Mouse (Mus musculus) brain, embryonic 14.5 days (tissue): Measurements from ENCODE around the gene Yy1. TPM values are rescaled to one million over a fixed set of nuclear protein-coding genes. Genes with fewer than 3 reads are reported as not detected.

Experiments
- DNase-seq: peaks from one replicate; pipeline ENCODE4 v3.0.0-alpha.2; 2011; ENCODE audit warnings: low read depth
- CTCF ChIP-seq: fragments of 200-500 bp; IDR thresholded peaks from 2 replicates; pipeline ENCODE4 v1.5.1; 2012; ENCODE audit warnings: inconsistent platforms, mild to moderate bottlenecking, moderate library complexity, borderline replicate concordance; ENCODE audit not compliant: insufficient read depth, insufficient read length; ENCODE audit errors: extremely low read depth
- POLR2A ChIP-seq: fragments of 200-500 bp; IDR thresholded peaks from 2 replicates; pipeline ENCODE4 v1.6.1; 2012; ENCODE audit warnings: mild to moderate bottlenecking, inconsistent platforms, borderline replicate concordance; ENCODE audit not compliant: poor library complexity, insufficient read depth, insufficient read length, severe bottlenecking; ENCODE audit errors: extremely low read depth
- polyA plus RNA-seq: library from polyadenylated mRNA; depleted of rRNA; stranded (reverse); fragments of >200 nt; gene quantifications from 2 replicates; pipeline ENCODE4 v1.2.3, GENCODE M21; 2012

Yy1 gene
- polyA plus RNA-seq, 1 experiment: 33.6 TPM

DNA sequence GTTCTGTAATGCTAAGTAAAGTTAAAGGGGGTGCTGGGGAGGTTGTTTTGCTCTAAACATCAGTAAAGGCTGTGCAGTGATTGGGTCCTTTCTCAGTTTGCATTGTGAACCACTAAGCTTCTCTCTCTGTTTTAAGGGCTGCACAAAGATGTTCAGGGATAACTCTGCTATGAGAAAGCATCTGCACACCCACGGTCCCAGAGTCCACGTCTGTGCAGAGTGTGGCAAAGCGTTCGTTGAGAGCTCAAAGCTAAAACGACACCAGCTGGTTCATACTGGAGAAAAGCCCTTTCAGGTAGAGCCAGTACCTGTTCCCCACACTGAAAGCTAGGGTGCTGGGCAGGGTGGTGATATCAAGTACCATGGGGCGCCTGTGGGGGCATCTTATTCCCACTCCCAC lies 21.7 kb downstream of the Yy1 start:
- TF ChIP-seq POLR2A: no peak
- no peak for TF ChIP-seq CTCF
- DNase-seq: no peak

DNA sequence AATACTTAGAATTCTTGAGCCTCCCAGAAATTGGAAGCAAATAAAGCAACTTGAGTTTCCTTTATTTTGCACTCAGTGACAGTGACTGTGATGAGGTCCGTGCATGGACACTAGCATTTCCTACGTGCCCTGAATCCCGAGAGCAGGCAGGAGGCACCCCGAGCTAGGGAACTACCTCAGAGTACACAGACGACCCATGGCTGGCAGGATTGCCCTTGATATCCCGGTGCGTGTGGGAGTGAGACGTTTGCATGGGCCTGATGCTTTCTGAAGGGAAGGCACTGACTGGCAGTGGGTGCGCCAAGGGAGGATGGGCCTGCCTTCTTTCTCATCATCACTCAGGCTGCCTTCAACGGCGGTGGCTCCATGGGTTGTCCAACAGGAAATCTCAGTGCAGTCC lies 23.8 kb downstream of the Yy1 start:
- TF ChIP-seq POLR2A (no peak), CTCF (no peak)
- no peak for DNase-seq

DNA sequence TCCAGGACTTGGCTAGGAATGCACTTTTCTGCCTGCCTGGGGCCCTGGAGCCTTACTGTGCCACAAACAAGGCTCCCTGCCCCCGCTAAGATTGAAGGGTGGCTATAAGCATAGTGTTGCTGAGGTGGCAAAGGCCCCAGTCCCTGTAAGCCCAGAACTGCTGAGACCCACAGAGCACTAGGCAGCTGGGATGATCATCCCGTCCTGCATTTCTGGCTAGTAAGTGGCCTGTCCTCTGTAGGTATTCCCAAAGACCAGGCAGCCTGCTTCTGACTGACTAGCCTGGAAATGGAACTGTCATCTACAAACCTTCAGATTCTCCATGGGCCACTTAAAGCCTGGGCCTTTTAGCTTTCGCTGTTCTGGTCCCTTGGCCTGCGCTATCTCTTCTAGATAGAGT lies 27.7 kb downstream of the Yy1 start:
- DNase-seq: no peak
- TF ChIP-seq CTCF: no peak
- TF ChIP-seq POLR2A: no peak

DNA sequence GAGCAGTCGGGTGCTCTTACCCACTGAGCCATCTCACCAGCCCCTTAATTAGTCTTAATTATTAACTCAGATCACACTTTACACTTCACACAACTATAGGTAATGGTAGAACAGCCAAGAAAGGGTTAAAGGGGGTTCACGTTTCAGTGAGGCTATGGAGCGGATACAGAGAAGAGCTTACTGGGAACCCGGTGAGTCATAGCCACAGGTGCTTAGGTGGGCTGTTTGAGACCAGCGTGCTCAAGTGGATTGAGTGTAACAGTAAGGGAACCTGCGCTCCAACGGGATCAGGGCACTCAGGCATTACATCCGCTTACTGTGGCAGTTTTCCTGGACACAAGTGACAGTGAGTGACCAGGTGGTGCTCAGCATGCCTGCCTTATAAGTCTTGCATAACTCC lies 30.3 kb downstream of the Yy1 start:
- TF ChIP-seq CTCF: no peak
- TF ChIP-seq POLR2A: no peak
- no peak for DNase-seq

DNA sequence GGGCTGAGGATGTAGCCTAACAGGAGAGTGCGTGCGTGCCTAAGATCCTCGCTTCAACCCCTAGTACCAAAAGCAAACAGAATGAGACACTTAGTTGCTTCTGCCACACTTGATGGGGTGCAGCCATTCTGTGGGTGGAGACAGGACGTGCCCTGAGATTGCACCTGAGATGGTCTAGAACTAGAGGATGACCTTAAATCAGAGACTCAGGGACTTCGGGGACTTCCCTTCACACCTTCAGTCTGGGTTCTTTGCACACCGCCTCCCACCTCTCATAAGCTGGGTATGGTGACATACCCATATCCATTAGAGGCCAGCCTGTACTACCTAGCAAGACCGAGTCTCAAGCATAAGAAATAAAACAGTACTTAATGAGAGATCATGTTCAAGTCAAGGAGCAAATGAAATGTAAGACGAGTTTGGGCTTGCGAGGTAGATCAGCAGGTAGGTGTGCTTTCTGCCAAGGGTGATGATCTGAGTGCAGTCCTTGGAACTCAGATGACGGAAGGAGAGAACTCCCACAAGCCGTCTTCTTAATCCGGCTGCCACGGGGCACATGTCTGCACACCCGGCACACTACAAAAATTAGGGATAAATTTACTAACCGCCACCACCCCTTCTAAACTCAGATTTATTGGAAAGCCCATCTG lies 31.6 kb downstream of the Yy1 start:
- no peak for TF ChIP-seq CTCF
- no peak for TF ChIP-seq POLR2A
- DNase-seq: no peak

DNA sequence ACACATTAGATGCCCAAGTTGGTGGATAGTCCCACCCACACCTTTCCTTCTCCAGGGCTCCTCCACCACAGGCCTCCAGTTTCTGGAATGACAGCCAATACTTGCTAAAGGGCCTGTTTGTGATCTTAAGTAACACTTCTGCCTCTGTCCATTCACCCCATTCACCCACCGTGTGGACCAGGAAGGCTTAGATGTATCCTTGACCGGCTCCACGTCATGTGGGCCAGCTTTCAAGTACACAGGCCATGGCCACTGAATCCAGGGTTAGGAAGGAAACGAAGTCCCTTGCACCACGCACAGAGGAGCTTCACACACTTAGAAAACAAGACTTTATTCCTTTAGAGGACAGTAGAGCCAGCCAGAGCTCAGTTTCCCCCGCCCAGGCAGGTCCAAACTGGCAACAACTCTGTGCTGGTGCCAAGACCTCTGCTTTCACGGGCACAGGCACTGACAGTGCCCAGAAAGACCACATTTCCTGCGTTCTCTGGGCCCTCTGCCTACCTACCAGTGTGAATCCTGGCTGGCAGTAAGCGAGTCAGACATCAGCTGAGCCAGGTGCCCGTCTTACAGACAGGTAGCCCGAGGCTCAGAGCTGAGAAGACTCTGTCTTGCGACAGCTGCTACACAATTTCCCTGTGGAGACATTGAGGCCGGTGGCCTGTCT lies 32.9 kb downstream of the Yy1 start:
- TF ChIP-seq CTCF (no peak), POLR2A (no peak)
- no peak for DNase-seq

DNA sequence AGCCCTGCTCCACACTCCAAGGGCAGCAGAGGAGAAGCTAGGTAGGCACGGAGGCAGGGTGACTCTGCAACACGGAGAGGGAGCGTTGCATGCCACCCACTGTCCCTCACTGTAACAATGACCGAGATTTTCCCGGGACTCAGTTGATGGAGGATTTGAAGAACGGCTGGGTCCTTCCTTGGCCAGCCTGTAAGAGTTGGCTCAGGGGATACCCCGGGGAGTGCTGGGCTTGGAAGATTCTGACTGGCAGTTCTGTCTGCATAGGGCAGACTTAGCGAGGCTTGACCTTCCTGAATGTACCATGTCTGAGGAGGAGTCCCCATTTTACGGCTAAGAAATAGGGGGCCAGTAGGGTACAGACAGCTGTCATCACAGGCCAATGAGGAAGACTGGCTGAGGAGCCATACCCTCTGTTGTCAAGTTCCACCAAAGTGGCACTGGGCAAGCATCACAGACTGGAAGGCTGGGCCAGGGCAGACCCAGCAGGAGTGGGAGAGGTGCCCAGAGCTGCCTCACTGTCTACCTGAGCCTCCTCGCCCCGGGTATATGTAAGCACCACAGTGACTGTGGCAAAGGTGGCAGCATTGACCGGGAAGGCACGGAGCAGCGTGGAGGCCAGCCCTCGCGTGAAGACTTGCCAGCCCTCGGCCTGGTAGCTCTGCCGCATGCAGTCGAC lies 33.6 kb downstream of the Yy1 start:
- TF ChIP-seq CTCF: no peak
- TF ChIP-seq POLR2A: no peak
- no peak for DNase-seq

DNA sequence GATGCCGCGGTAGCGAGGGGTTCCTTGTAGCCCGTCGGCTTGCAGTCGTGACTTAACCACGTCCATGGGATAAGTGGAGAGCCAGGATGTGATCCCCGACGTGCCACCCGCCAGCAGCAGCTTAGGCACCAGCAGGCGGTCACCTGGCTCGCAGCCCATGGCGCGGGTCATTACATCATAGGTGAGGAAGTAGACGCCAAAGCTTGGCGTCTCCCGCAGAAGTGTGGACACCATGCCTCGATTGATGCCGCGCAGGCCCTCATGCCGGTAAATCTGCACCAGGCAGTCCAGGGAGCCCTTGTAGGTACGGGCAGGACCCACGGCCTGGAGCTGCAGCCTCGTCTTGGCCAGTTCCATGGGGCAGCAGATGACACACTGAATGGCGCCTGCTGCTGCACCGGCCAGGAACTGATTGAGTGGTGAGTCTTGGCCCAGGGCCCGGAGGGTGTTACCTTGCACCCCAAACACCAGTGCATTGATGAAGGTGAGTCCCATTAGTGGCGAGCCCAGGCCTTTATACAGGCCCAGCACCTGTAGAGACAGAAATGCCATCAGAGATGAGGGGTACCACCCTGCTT lies 34.3 kb downstream of the Yy1 start:
- TF ChIP-seq POLR2A (no peak), CTCF (no peak)
- DNase-seq: no peak

DNA sequence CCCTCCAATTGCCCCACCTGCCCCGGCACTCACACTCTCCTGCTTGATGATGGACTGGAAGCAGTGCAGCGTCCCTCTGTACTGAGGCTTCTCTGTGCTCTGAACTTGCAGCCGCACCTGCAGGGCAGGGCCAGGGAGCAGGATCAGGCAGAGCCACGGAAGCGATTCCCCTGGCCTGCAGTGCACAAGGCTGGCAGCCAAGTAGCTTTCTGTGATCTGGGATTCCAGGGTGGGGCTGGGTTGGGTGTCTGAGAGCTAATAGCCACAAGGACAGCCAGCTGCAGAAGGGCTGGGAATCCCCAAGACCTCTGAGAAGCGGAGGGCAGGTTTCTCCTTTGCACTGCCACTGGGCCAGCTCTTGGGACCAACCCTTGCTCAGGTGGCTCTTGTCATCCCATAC lies 34.9 kb downstream of the Yy1 start:
- DNase-seq: no peak
- no peak for TF ChIP-seq POLR2A
- no peak for TF ChIP-seq CTCF

DNA sequence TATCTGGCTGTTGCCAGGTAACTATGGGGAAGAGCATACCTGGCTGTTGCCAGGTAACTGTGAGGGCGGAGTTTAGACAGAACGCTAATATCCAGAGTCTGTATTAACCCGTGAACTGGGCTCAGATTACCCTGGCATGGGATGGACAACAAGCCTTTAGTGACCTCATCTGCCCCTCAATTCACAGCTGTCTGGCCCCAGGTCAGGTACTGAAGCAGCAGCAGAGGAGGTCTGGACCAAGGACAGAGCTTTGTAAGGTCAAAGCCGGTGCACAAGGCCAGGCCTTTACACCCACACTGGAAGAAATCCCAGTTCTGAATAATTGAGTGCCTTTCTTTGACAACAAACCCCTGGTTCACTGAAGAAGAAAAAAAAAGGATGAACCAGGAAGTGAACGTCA lies 36.9 kb downstream of the Yy1 start:
- no peak for TF ChIP-seq CTCF
- no peak for TF ChIP-seq POLR2A
- DNase-seq: no peak

DNA sequence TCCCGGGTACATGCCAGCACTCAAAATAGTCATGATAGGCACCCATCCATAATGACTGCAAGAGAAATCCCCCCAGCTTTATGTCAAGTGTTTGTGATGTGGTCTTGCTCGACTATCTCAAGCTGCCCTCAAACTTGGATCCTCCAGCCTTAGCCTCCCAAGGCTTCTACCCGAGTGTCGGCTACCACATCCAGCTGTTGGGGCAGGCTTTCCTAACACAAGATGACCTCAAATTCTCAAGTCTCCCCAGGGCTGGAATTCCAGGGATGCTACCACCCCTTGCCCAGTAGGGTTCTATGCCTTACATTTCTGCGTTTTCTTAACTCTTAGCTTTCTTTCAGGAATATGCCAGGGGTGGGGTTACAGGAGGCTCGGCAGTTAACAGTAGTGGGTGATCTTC lies 37.6 kb downstream of the Yy1 start:
- TF ChIP-seq CTCF (no peak), POLR2A (no peak)
- DNase-seq: no peak
